Mouse (Mus musculus) liver, postnatal 0 days (tissue): ENCODE measurements at regions not wholly inside any gene's neighbourhood (a gene's known extent, or its start where the extent isn't known, plus 50 kb on each side); places are given as distances from the start of the nearest gene placed in this dataset.

Source experiments
- CTCF ChIP-seq: sonication (generic); IDR thresholded peaks from 2 replicates; pipeline ENCODE4 v1.5.1; 2016; ENCODE audit warnings: antibody characterized with exemption, low read depth
- EP300 ChIP-seq: IDR thresholded peaks from 2 replicates; pipeline ENCODE4 v1.6.1; 2016; ENCODE audit warnings: antibody characterized with exemption, low read depth, mild to moderate bottlenecking

- no peak for TF ChIP-seq EP300
- no peak for TF ChIP-seq CTCF
Measured at GRCm38 (mm10) chr15:13549207-13549837, 375.8 kb upstream of the Cdh6 start.
